Comparison of ENCODE assay signal across 13 mouse cellular contexts in genomic region chr8:106615661-106616299, GRCm38 (mm10). TPM values are rescaled to one million over a fixed set of nuclear protein-coding genes. Genes with fewer than 3 reads are reported as not detected.
DNase-seq lines count a peak whose midpoint lies in the region; ATAC-seq and TF ChIP-seq lines count a peak whose summit lies in the region.
"Had no signal": no experiment of that assay in that cellular context is flagged by ENCODE, and none has a peak within 500 bp of the region (broad histone marks: within the 10 kb centered on the region; RNA-seq: fewer than 3 reads in every experiment).

No protein-coding gene starts in this region.

- 59% methylated on average over 10 of the region's 10 CpGs for WGBS in kidney, embryonic 14.5 days
- WGBS in intestine, embryonic 14.5 days: 69% methylated on average over 10 of the region's 10 CpGs
- whole genome bisulfite sequencing in small intestine, adult 2 months: 36% methylated on average over 10 of the region's 10 CpGs
- 76% methylated on average over 10 of the region's 10 CpGs for WGBS in heart, embryonic 10.5 days

- no peak overlapping the region for H3K9ac ChIP-seq in kidney, embryonic 14.5 days (ENCODE audit: low read depth, low read length)
- no peak overlapping the region for H3K9ac ChIP-seq in intestine, embryonic 14.5 days (ENCODE audit: low read length)
- H3K9ac ChIP-seq: liver, embryonic 14.5 days had no signal

- TF ChIP-seq CTCF in small intestine, adult 2 months (IDR thresholded peaks at IDR 0.05; ENCODE audit: extremely low read depth, insufficient read length, insufficient replicate concordance, low read depth, low read length): no peak

- no peaks in the 10 kb centered on the region for H3K9me3 ChIP-seq in kidney, embryonic 14.5 days (ENCODE audit: control insufficient read depth, low read length)
- no peaks in the 10 kb centered on the region for H3K9me3 ChIP-seq in intestine, embryonic 14.5 days (ENCODE audit: control insufficient read depth, low read length)
- H3K9me3 ChIP-seq in heart, embryonic 10.5 days: no peaks in the 10 kb centered on the region
- H3K9me3 ChIP-seq: G1E had no signal

- no peaks in the 10 kb centered on the region for H3K36me3 ChIP-seq in kidney, embryonic 14.5 days (ENCODE audit: control insufficient read depth, insufficient read depth, low read length)
- H3K36me3 ChIP-seq in intestine, embryonic 14.5 days (ENCODE audit: control insufficient read depth, insufficient read depth, low read length): no peaks in the 10 kb centered on the region
- H3K36me3 ChIP-seq in small intestine, adult 2 months (ENCODE audit: control insufficient read depth, insufficient read depth, low read length): peaks cover 11% of the 10 kb centered on the region
- no peaks in the 10 kb centered on the region for H3K36me3 ChIP-seq in heart, embryonic 10.5 days
- H3K36me3 ChIP-seq: G1E had no signal

- TF ChIP-seq POLR2A in small intestine, adult 2 months (IDR thresholded peaks at IDR 0.05; ENCODE audit: low read depth, low read length): no peak

- no peak overlapping the region for H3K27ac ChIP-seq in kidney, embryonic 14.5 days (ENCODE audit: low read depth, low read length)
- peak overlapping the region; percentile 16; the same call in 1 of the 2 replicates for H3K27ac ChIP-seq in intestine, embryonic 14.5 days (ENCODE audit: low read depth)
- H3K27ac ChIP-seq in small intestine, adult 2 months (ENCODE audit: insufficient read depth, low read depth, low read length): peak overlapping the region; percentile 75
- no peak overlapping the region for H3K27ac ChIP-seq in heart, embryonic 10.5 days
- H3K27ac ChIP-seq: liver, embryonic 14.5 days had no signal

- H3K4me1 ChIP-seq in kidney, embryonic 14.5 days (ENCODE audit: control insufficient read depth, insufficient read depth, low read length): peaks cover 13% of the 10 kb centered on the region; the same call in 1 of the 2 replicates
- H3K4me1 ChIP-seq in intestine, embryonic 14.5 days (replicated peaks; ENCODE audit: control insufficient read depth, insufficient read depth, low read length): peaks cover 11% of the 10 kb centered on the region
- peaks cover 53% of the 10 kb centered on the region for H3K4me1 ChIP-seq in small intestine, adult 2 months (ENCODE audit: control insufficient read depth, insufficient read depth, insufficient read length, low read length)
- H3K4me1 ChIP-seq in heart, embryonic 10.5 days: peaks cover 15% of the 10 kb centered on the region

- H3K4me2 ChIP-seq in kidney, embryonic 14.5 days (replicated peaks; ENCODE audit: low read depth, low read length): no peak overlapping the region
- H3K4me2 ChIP-seq in intestine, embryonic 14.5 days (ENCODE audit: low read length): no peak overlapping the region

- H3K4me3 ChIP-seq in kidney, embryonic 14.5 days (ENCODE audit: low read length): no peak overlapping the region
- H3K4me3 ChIP-seq in intestine, embryonic 14.5 days (ENCODE audit: low read depth, low read length): no peak overlapping the region
- no peak overlapping the region for H3K4me3 ChIP-seq in small intestine, adult 2 months (ENCODE audit: low read depth, low read length)
- H3K4me3 ChIP-seq in heart, embryonic 10.5 days: no peak overlapping the region

- no peaks in the 10 kb centered on the region for H3K27me3 ChIP-seq in kidney, embryonic 14.5 days (ENCODE audit: control insufficient read depth, insufficient read depth, low read length)
- no peaks in the 10 kb centered on the region for H3K27me3 ChIP-seq in intestine, embryonic 14.5 days (replicated peaks; ENCODE audit: control insufficient read depth, insufficient read depth, low read length)
- no peaks in the 10 kb centered on the region for H3K27me3 ChIP-seq in small intestine, adult 2 months (ENCODE audit: control insufficient read depth, insufficient read depth, low read length)
- peaks cover 13% of the 10 kb centered on the region; the same call in 1 of the 2 replicates for H3K27me3 ChIP-seq in heart, embryonic 10.5 days (ENCODE audit: insufficient read depth, poor library complexity, severe bottlenecking)

- no peak for ATAC-seq in kidney, embryonic 14.5 days (ENCODE audit: low FRiP score, low TSS enrichment)
- no peak for ATAC-seq in intestine, embryonic 14.5 days (replicated peaks; ENCODE audit: low FRiP score, low TSS enrichment, low read depth)
- ATAC-seq: activated CD4-positive, CD25-positive, alpha-beta regulatory T cell, adult 4 months had no signal

- peak; percentile 74 for DNase-seq in kidney, adult 11 months
- DNase-seq in intestine, embryonic 14.5 days (ENCODE audit: low spot score): no peak
- peak; percentile 51 for DNase-seq in kidney, postnatal 10 days
- no peak for DNase-seq in gastrocnemius, postnatal 10 days
- no peak for DNase-seq in heart, embryonic 10.5 days (ENCODE audit: low spot score)
- no peak for DNase-seq in natural killer cell, adult 2 months (ENCODE audit: low spot score in 2 of 2)
- DNase-seq: cerebellum, adult 2 months; heart, postnatal 36 days had no signal

RNA-seq across cellular contexts. Expression of gene Cdh1, which starts 12.6 kb away (rescaled TPM):
- 31.5 and 88.4 TPM in 2 replicates for polyA plus RNA-seq in kidney, embryonic 14.5 days (2014; fragmentation: Nextera tagmentation; extraction: Ambion mirVana)
- 141 and 152 TPM in 2 replicates for polyA plus RNA-seq in intestine, embryonic 14.5 days (2014; fragmentation: Nextera tagmentation; extraction: Ambion mirVana)
- 88.3 and 234 TPM in 2 replicates for polyA plus RNA-seq in small intestine, adult 2 months (2012; rRNA removed)
- 1 to 10 TPM in 1 of 2 experiments, under 1 TPM in 1; 0.95 to 1.4 TPM for total RNA-seq in gastrocnemius, postnatal 10 days (2021)
- polyA plus RNA-seq in heart, embryonic 10.5 days (2016; fragmentation: Nextera tagmentation; extraction: Ambion mirVana): 3.3 and 11.4 TPM in 2 replicates
- total RNA-seq: heart, postnatal 36 days had no signal
- polyA plus RNA-seq: G1E had no signal

RNA-seq across cellular contexts. Expression of gene Gm10073, which starts 42.5 kb away (rescaled TPM):
- 11.5 and 11.6 TPM in 2 replicates for polyA plus RNA-seq in kidney, embryonic 14.5 days (2014; fragmentation: Nextera tagmentation; extraction: Ambion mirVana)
- 9.1 and 11.7 TPM in 2 replicates for polyA plus RNA-seq in intestine, embryonic 14.5 days (2014; fragmentation: Nextera tagmentation; extraction: Ambion mirVana)
- 78.0 and 81.0 TPM in 2 replicates for polyA plus RNA-seq in small intestine, adult 2 months (2012; rRNA removed)
- total RNA-seq in gastrocnemius, postnatal 10 days (2021): 100 to 1,000 TPM; 111 to 136 TPM
- polyA plus RNA-seq in heart, embryonic 10.5 days (2016; fragmentation: Nextera tagmentation; extraction: Ambion mirVana): 4.9 and 6.8 TPM in 2 replicates

Comparison
In these comparisons a context has a peak if more than half of its experiments do, and no peak if none do; other contexts are left out.
1. DNase-seq: peak in kidney, adult 11 months (single experiment) and kidney, postnatal 10 days (single experiment); none in intestine, embryonic 14.5 days (single experiment), gastrocnemius, postnatal 10 days (single experiment), heart, embryonic 10.5 days (single experiment) and natural killer cell, adult 2 months (0 of 2).
2. H3K27ac ChIP-seq: peak in intestine, embryonic 14.5 days (single experiment) and small intestine, adult 2 months (single experiment); none in kidney, embryonic 14.5 days (single experiment) and heart, embryonic 10.5 days (single experiment).